In genomic region chr4:9072321-9072720, GRCm38 (mm10) we compare ENCODE assay signal across 26 mouse cellular contexts.
A peak's percentile ranks its signal among the peaks of the same experiment; 100 is the strongest.
DNase-seq lines count a peak whose midpoint lies in the region; ATAC-seq lines count a peak whose summit lies in the region.
"Had no signal": no experiment of that assay in that cellular context is flagged by ENCODE, and none has a peak within 500 bp of the region (broad histone marks: within the 10 kb centered on the region; RNA-seq: fewer than 3 reads in every experiment).

No protein-coding gene starts in this region.

- H3K9me3 ChIP-seq in kidney, embryonic 14.5 days (ENCODE audit: control insufficient read depth, low read length): no peaks in the 10 kb centered on the region
- H3K9me3 ChIP-seq: embryonic facial prominence, embryonic 12.5 days; embryonic facial prominence, embryonic 15.5 days; forebrain, embryonic 12.5 days; forebrain, embryonic 15.5 days; heart, embryonic 12.5 days; heart, embryonic 15.5 days had no signal

- no peak overlapping the region for H3K27ac ChIP-seq in kidney, embryonic 14.5 days (ENCODE audit: low read depth, low read length)
- H3K27ac ChIP-seq: embryonic facial prominence, embryonic 12.5 days; embryonic facial prominence, embryonic 15.5 days; forebrain, embryonic 12.5 days; forebrain, embryonic 15.5 days; heart, embryonic 15.5 days; hindbrain, embryonic 14.5 days; hindbrain, postnatal 0 days had no signal

- no peak overlapping the region for H3K4me2 ChIP-seq in kidney, embryonic 14.5 days (replicated peaks; ENCODE audit: low read depth, low read length)
- H3K4me2 ChIP-seq: embryonic facial prominence, embryonic 12.5 days; embryonic facial prominence, embryonic 15.5 days; forebrain, embryonic 12.5 days; forebrain, embryonic 15.5 days; heart, embryonic 12.5 days; heart, embryonic 15.5 days; hindbrain, embryonic 14.5 days had no signal

- H3K4me3 ChIP-seq in kidney, embryonic 14.5 days (ENCODE audit: low read length): no peak overlapping the region
- H3K4me3 ChIP-seq: embryonic facial prominence, embryonic 12.5 days; embryonic facial prominence, embryonic 15.5 days; forebrain, embryonic 12.5 days; forebrain, embryonic 15.5 days; heart, embryonic 12.5 days; heart, embryonic 15.5 days had no signal

- ATAC-seq in kidney, embryonic 14.5 days (ENCODE audit: low FRiP score, low TSS enrichment): no peak
- ATAC-seq: forebrain, embryonic 15.5 days; hindbrain, postnatal 0 days; inflammation-experienced regulatory T-cells, adult 6 months; intestine, postnatal 0 days; Patski had no signal

- H3K36me3 ChIP-seq in kidney, embryonic 14.5 days (ENCODE audit: control insufficient read depth, insufficient read depth, low read length): no peaks in the 10 kb centered on the region
- H3K36me3 ChIP-seq: embryonic facial prominence, embryonic 12.5 days; embryonic facial prominence, embryonic 15.5 days; forebrain, embryonic 12.5 days; forebrain, embryonic 15.5 days; heart, embryonic 12.5 days; heart, embryonic 15.5 days had no signal

- 0 out of 2 replicates have a peak, but pooled peaks cover 4% of the 10 kb centered on the region for H3K4me1 ChIP-seq in kidney, embryonic 14.5 days (ENCODE audit: control insufficient read depth, insufficient read depth, low read length)
- H3K4me1 ChIP-seq: embryonic facial prominence, embryonic 12.5 days; embryonic facial prominence, embryonic 15.5 days; forebrain, embryonic 12.5 days; forebrain, embryonic 15.5 days had no signal

- 62% methylated on average over 5 of the region's 5 CpGs for WGBS in kidney, embryonic 14.5 days

- H3K27me3 ChIP-seq in kidney, embryonic 14.5 days (ENCODE audit: control insufficient read depth, insufficient read depth, low read length): no peaks in the 10 kb centered on the region
- H3K27me3 ChIP-seq: embryonic facial prominence, embryonic 12.5 days; embryonic facial prominence, embryonic 15.5 days; forebrain, embryonic 12.5 days; heart, embryonic 15.5 days; Patski had no signal

- no peak overlapping the region for H3K9ac ChIP-seq in kidney, embryonic 14.5 days (ENCODE audit: low read depth, low read length)
- H3K9ac ChIP-seq: embryonic facial prominence, embryonic 12.5 days; embryonic facial prominence, embryonic 15.5 days; forebrain, embryonic 12.5 days; forebrain, embryonic 15.5 days; heart, embryonic 12.5 days; heart, embryonic 15.5 days; hindbrain, embryonic 14.5 days had no signal

- peak; percentile 23 for DNase-seq in adrenal gland, postnatal 14 days
- DNase-seq in adrenal gland, adult (ENCODE audit: inconsistent age in 2 of 2, low spot score in 1 of 2): no peak
- DNase-seq in 3T3-L1 (ENCODE audit: low read depth, low spot score) (peak; percentile 15), NIH3T3 (ENCODE audit: low read depth) (peak; percentile 53)
- DNase-seq in gonadal fat pad, adult 2 months (ENCODE audit: low read depth): peak; percentile 99
- DNase-seq: cerebellum, adult 11 months; cerebellum, adult 9-11 months; cerebellum, postnatal 25 days; gastrocnemius, postnatal 10 days; gastrocnemius, postnatal 36 days; heart, adult 18-20 months; heart, postnatal 10 days; heart, postnatal 36 days; kidney, adult 2 months had no signal

Comparison
In these comparisons a context has a peak if more than half of its experiments do, and no peak if none do; other contexts are left out.
1. DNase-seq: peak in adrenal gland, postnatal 14 days (single experiment), 3T3-L1 (single experiment), NIH3T3 (single experiment) and gonadal fat pad, adult 2 months (single experiment); none in adrenal gland, adult (0 of 2).